In genomic region chr19:11266052-11266845, GRCm38 (mm10) we compare ENCODE assay signal across 29 mouse cellular contexts. TPM values are rescaled to one million over a fixed set of nuclear protein-coding genes. Genes with fewer than 3 reads are reported as not detected.
DNase-seq lines count a peak whose midpoint lies in the region; ATAC-seq and TF ChIP-seq lines count a peak whose summit lies in the region.
"Had no signal": no experiment of that assay in that cellular context is flagged by ENCODE, and none has a peak within 500 bp of the region (broad histone marks: within the 10 kb centered on the region; RNA-seq: fewer than 3 reads in every experiment).

TSS of gene Ms4a1 (minus strand) at chr19:11266241.

- ATAC-seq in liver, postnatal 0 days: peak; percentile 17; the same call in 1 of the 2 replicates
- no peak for ATAC-seq in liver, embryonic 11.5 days (replicated peaks; ENCODE audit: low FRiP score)
- ATAC-seq in megakaryocyte-erythroid progenitor cell, adult 5-6 weeks (replicated peaks; ENCODE audit: low FRiP score, low TSS enrichment, poor library complexity, severe bottlenecking): no peak
- ATAC-seq: forebrain, embryonic 16.5 days had no signal

- H3K27ac ChIP-seq in liver, postnatal 0 days (ENCODE audit: low read depth): no peak within 1 kb of the TSS; the same call in 1 of the 2 replicates
- H3K27ac ChIP-seq in liver, embryonic 11.5 days (ENCODE audit: low read depth, low read length): no peak within 1 kb of the TSS
- peak within 1 kb of the TSS; percentile 48 for H3K27ac ChIP-seq in macrophage
- H3K27ac ChIP-seq in spleen, adult 2 months (ENCODE audit: insufficient read depth, low read length): peak within 1 kb of the TSS; percentile 94
- H3K27ac ChIP-seq: embryonic facial prominence, embryonic 10.5 days; forebrain, embryonic 10.5 days; heart, adult 2 months; hindbrain, embryonic 13.5 days; limb, embryonic 12.5 days; liver, embryonic 14.5 days; neural tube, embryonic 15.5 days had no signal

- no peaks in the 10 kb centered on the region for H3K9me3 ChIP-seq in liver, postnatal 0 days (ENCODE audit: low read length)
- H3K9me3 ChIP-seq in liver, embryonic 11.5 days (ENCODE audit: control insufficient read depth, low read length): no peaks in the 10 kb centered on the region
- H3K9me3 ChIP-seq: embryonic facial prominence, embryonic 10.5 days; forebrain, embryonic 10.5 days; hindbrain, embryonic 13.5 days; limb, embryonic 12.5 days; neural tube, embryonic 15.5 days had no signal

- TF ChIP-seq CTCF in liver, postnatal 0 days (IDR thresholded peaks at IDR 0.05; ENCODE audit: low read depth): no peak
- TF ChIP-seq CTCF in spleen, adult 2 months (IDR thresholded peaks at IDR 0.05; ENCODE audit: extremely low read depth, insufficient read depth, insufficient read length, insufficient replicate concordance): no peak

- no peaks in the 10 kb centered on the region for H3K27me3 ChIP-seq in liver, postnatal 0 days (ENCODE audit: insufficient read depth, low read length)
- H3K27me3 ChIP-seq in liver, embryonic 11.5 days (replicated peaks; ENCODE audit: control insufficient read depth, insufficient read depth, low read length): no peaks in the 10 kb centered on the region
- H3K27me3 ChIP-seq in spleen, adult 2 months (ENCODE audit: control insufficient read depth, insufficient read depth, low read length): no peaks in the 10 kb centered on the region
- H3K27me3 ChIP-seq: hindbrain, embryonic 13.5 days; limb, embryonic 12.5 days; neural tube, embryonic 15.5 days had no signal

- no peak for DNase-seq in liver, postnatal 0 days
- no peak for DNase-seq in liver, embryonic 11.5 days (ENCODE audit: low spot score)
- DNase-seq in B cell, adult 2 months: peak; percentile 82 to 84
- peak; percentile 68 to 85 for DNase-seq in spleen, adult 2 months (ENCODE audit: low read depth in 1 of 2, low spot score in 2 of 2)
- no peak for DNase-seq in heart, postnatal 36 days
- no peak for DNase-seq in retina, embryonic 14.5 days (ENCODE audit: low spot score)
- DNase-seq: adrenal gland, postnatal 25 days; cerebellum, adult 11 months; cerebellum, adult 9-11 months; gastrocnemius, postnatal 36 days; kidney, adult 11 months; kidney, postnatal 10 days; layer of hippocampus, postnatal 36 days; right cerebral cortex, postnatal 14 days had no signal

- intact Hi-C loops in heart, postnatal 36 days (cut with DNase I): no loop called here

- no peak within 1 kb of the TSS for H3K4me2 ChIP-seq in liver, postnatal 0 days (ENCODE audit: low read depth, low read length)
- no peak within 1 kb of the TSS for H3K4me2 ChIP-seq in liver, embryonic 11.5 days
- H3K4me2 ChIP-seq: hindbrain, embryonic 13.5 days; limb, embryonic 12.5 days; midbrain, embryonic 11.5 days; neural tube, embryonic 15.5 days had no signal

- H3K9ac ChIP-seq in liver, postnatal 0 days (replicated peaks): no peak within 1 kb of the TSS
- no peak within 1 kb of the TSS for H3K9ac ChIP-seq in liver, embryonic 11.5 days (ENCODE audit: low read depth, low read length)
- H3K9ac ChIP-seq: hindbrain, embryonic 13.5 days; limb, embryonic 12.5 days; liver, embryonic 14.5 days; neural tube, embryonic 15.5 days had no signal

- H3K4me1 ChIP-seq in liver, postnatal 0 days (ENCODE audit: insufficient read depth): no peaks in the 10 kb centered on the region
- no peaks in the 10 kb centered on the region for H3K4me1 ChIP-seq in liver, embryonic 11.5 days (replicated peaks; ENCODE audit: control insufficient read depth, insufficient read depth, low read length)
- peaks cover 14% of the 10 kb centered on the region; the same call in 1 of the 2 replicates for H3K4me1 ChIP-seq in spleen, adult 2 months (ENCODE audit: control insufficient read depth, insufficient read depth, insufficient read length)
- H3K4me1 ChIP-seq: embryonic facial prominence, embryonic 10.5 days; forebrain, embryonic 10.5 days; hindbrain, embryonic 13.5 days; limb, embryonic 12.5 days; neural tube, embryonic 15.5 days had no signal

- no peak for TF ChIP-seq EP300 in liver, postnatal 0 days (IDR thresholded peaks at IDR 0.05; ENCODE audit: low read depth)

- no peaks in the 10 kb centered on the region for H3K79me2 ChIP-seq in macrophage (ENCODE audit: inconsistent target)

- no peak within 1 kb of the TSS for H3K4me3 ChIP-seq in liver, postnatal 0 days (ENCODE audit: low read depth, low read length)
- H3K4me3 ChIP-seq in liver, embryonic 11.5 days (ENCODE audit: low read depth, low read length): no peak within 1 kb of the TSS
- H3K4me3 ChIP-seq in macrophage (ENCODE audit: inconsistent target): no peak within 1 kb of the TSS
- H3K4me3 ChIP-seq in spleen, adult 2 months (ENCODE audit: extremely low read depth, insufficient read depth, insufficient read length): peak within 1 kb of the TSS; percentile 71
- H3K4me3 ChIP-seq: embryonic facial prominence, embryonic 10.5 days; forebrain, embryonic 10.5 days; heart, adult 2 months; hindbrain, embryonic 13.5 days; limb, embryonic 12.5 days; neural tube, embryonic 15.5 days had no signal

- H3K36me3 ChIP-seq in liver, postnatal 0 days (replicated peaks; ENCODE audit: insufficient read depth, low read length): no peaks in the 10 kb centered on the region
- no peaks in the 10 kb centered on the region for H3K36me3 ChIP-seq in liver, embryonic 11.5 days (ENCODE audit: control insufficient read depth, insufficient read depth, low read length)
- no peaks in the 10 kb centered on the region for H3K36me3 ChIP-seq in macrophage (ENCODE audit: inconsistent target)
- H3K36me3 ChIP-seq in spleen, adult 2 months (ENCODE audit: control insufficient read depth, insufficient read depth, low read length): peaks cover 2% of the 10 kb centered on the region; the same call in 1 of the 2 replicates
- H3K36me3 ChIP-seq: embryonic facial prominence, embryonic 10.5 days; forebrain, embryonic 10.5 days; hindbrain, embryonic 13.5 days; limb, embryonic 12.5 days; neural tube, embryonic 15.5 days had no signal

- peak; percentile 77; the same call in 1 of the 2 replicates for TF ChIP-seq POLR2A in spleen, adult 2 months (IDR thresholded peaks at IDR 0.05; ENCODE audit: low read depth, low read length)

- WGBS in liver, postnatal 0 days (ENCODE audit: insufficient replicate concordance): 67% methylated on average over 8 of the region's 8 CpGs
- WGBS in liver, embryonic 11.5 days: 74% methylated on average over 8 of the region's 8 CpGs
- WGBS in macrophage (ENCODE audit: missing documents): 86% methylated on average over 8 of the region's 8 CpGs
- WGBS in spleen, adult 2 months: 32% methylated on average over 8 of the region's 8 CpGs

RNA-seq across cellular contexts. Expression of gene Ms4a1, which starts in this region (rescaled TPM):
- 3.3 and 3.8 TPM in 2 replicates for polyA plus RNA-seq in liver, postnatal 0 days (2015; fragmentation: Nextera tagmentation; extraction: Ambion mirVana)
- polyA plus RNA-seq in liver, embryonic 11.5 days (2014; fragmentation: Nextera tagmentation; extraction: Ambion mirVana): 0.12 TPM in 1 of 2 replicates, not detected in the other
- total RNA-seq in macrophage (2018; cell fraction: chromatin; rRNA removed): under 1 TPM in 2 of 26 experiments, not detected in 24; 0.12 to 0.23 TPM
- total RNA-seq in macrophage (2018; cell fraction: cytosol; rRNA removed): under 1 TPM in 9 of 26 experiments, not detected in 17; 0.03 to 0.09 (median 0.05) TPM
- total RNA-seq in macrophage (2018; cell fraction: nucleus; rRNA removed): under 1 TPM in 5 of 26 experiments, not detected in 21; 0.18 to 0.34 (median 0.24) TPM
- 0.07 to 0.09 TPM in 2 of 3 replicates, not detected in the other for polyA plus RNA-seq in macrophage (2018)
- polyA plus RNA-seq in spleen, adult 2 months (2012; rRNA removed): 28.9 and 38.4 TPM in 2 replicates
- under 1 TPM; 0.47 to 0.76 TPM for total RNA-seq in heart, postnatal 36 days (2021)
- total RNA-seq in megakaryocyte-erythroid progenitor cell, adult 5-6 weeks (2014; fragmentation: Nextera tagmentation): 3.3 TPM in 1 of 2 replicates, not detected in the other
- total RNA-seq in megakaryocyte-erythroid progenitor cell, adult 5-6 weeks (2017): not detected in 2 replicates
- total RNA-seq: common myeloid progenitor, adult 5-6 weeks; gastrocnemius, postnatal 36 days; layer of hippocampus, postnatal 36 days; midbrain, postnatal 0 days had no signal
- polyA plus RNA-seq: C2C12; embryonic facial prominence, embryonic 10.5 days; forebrain, embryonic 10.5 days; forebrain, embryonic 16.5 days; heart, embryonic 14.5 days; hindbrain, embryonic 13.5 days; limb, embryonic 12.5 days; liver, embryonic 14.5 days; midbrain, embryonic 11.5 days; midbrain, postnatal 0 days had no signal

Comparison
In these comparisons a context has a peak if more than half of its experiments do, and no peak if none do; other contexts are left out.
1. DNase-seq: peak in B cell, adult 2 months (2 of 2) and spleen, adult 2 months (2 of 2); none in liver, postnatal 0 days (single experiment), liver, embryonic 11.5 days (single experiment), heart, postnatal 36 days (0 of 2) and retina, embryonic 14.5 days (single experiment).
2. H3K27ac ChIP-seq: peak in macrophage (single experiment) and spleen, adult 2 months (single experiment); none in liver, postnatal 0 days (single experiment) and liver, embryonic 11.5 days (single experiment).